Mouse (Mus musculus) liver, adult 2 months (tissue): Measurements from ENCODE around the gene 4921509C19Rik.

Source experiments
- CTCF ChIP-seq: fragments of 200-500 bp; IDR thresholded peaks from 2 replicates; pipeline ENCODE4 v1.5.1; 2011; ENCODE audit warnings: low read depth, low read length, control low read depth
- POLR2A ChIP-seq: fragments of 200-500 bp; IDR thresholded peaks from 2 replicates; pipeline ENCODE4 v1.6.1; 2011; ENCODE audit warnings: low read length, control low read depth; ENCODE audit not compliant: insufficient read depth; ENCODE audit errors: extremely low read depth

GRCm38 (mm10) chr2:151524324-151525041, 48.5 kb upstream of the 4921509C19Rik start:
- no peak for TF ChIP-seq CTCF
- no peak for TF ChIP-seq POLR2A
